Mouse (Mus musculus) ES-E14 (cell line): ENCODE results near the gene Bdnf.

Experiments used
- CHD2 ChIP-seq: IDR thresholded peaks from 2 replicates; pipeline ENCODE4 v1.6.1; 2014; ENCODE audit warnings: mild to moderate bottlenecking, low read depth, low read length, inconsistent platforms
- HCFC1 ChIP-seq: IDR thresholded peaks from 2 replicates; pipeline ENCODE4 v1.6.1; 2012; ENCODE audit warnings: low read length, inconsistent platforms, borderline replicate concordance; ENCODE audit not compliant: insufficient read depth

DNA sequence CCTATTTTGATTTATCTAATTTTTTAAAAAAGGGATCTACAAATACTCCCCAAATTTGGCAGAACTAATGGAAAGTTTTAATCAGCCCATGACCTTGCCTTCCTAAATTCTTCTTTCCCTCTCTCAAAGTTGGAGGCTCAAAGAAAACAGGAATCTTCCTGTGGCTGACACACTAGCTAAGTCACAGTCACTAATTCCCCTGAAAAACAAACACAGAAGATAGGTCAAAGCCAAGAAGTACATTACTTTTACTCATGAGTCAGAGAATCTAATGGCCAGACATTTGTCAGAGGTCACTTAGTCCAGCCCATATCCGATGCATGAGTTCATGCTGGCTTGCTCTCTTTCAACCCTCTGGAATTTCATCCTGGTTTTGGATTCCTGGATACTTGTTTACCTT, 6.6 kb downstream of the Bdnf start:
- no peak for TF ChIP-seq CHD2
- TF ChIP-seq HCFC1 = no peak
